Mouse (Mus musculus): ENCODE results near the gene Ephb2. TPM values are rescaled to one million over a fixed set of nuclear protein-coding genes. Genes with fewer than 3 reads are reported as not detected.

Ephb2 gene
- total and polyA plus RNA-seq, 3 experiments = 0.08 TPM; not detected in 2

GRCm38 (mm10) chr4:136667757-136668156 is 168.0 kb downstream of the Ephb2 start:
- dilution Hi-C loops (cut with MboI; ENCODE audit: extremely low pct_ligation_motif_present, extremely low pct_unique_long_range_greater_than_20kb, low sequenced_read_pairs) = no loop called here
- Histone ChIP-seq H3K4me1 (ENCODE audit: control insufficient read depth in 1 of 2, insufficient read depth in 2 of 2) (no peaks in the 10 kb centered on the region), H3K4me3 (replicated peaks in 1 of 3; ENCODE audit: low read depth in 2 of 3, low read length in 2 of 3, poor library complexity in 1 of 3) (no peak overlapping the region), H3K79me2 (replicated peaks; ENCODE audit: control insufficient read depth, extremely low read depth, insufficient read depth, poor library complexity, severe bottlenecking) (no peaks in the 10 kb centered on the region), H3K4me2 (ENCODE audit: insufficient read depth, low read depth, poor library complexity, severe bottlenecking) (no peak overlapping the region), H3K27ac (ENCODE audit: insufficient read depth, low read depth) (no peak overlapping the region), H3K27me3 (replicated peaks) (peaks cover 65% of the 10 kb centered on the region), H3K9me3 (replicated peaks; ENCODE audit: low read length) (peaks cover 18% of the 10 kb centered on the region), H3K9ac (ENCODE audit: insufficient read depth, low read depth) (no peak overlapping the region), H3K36me3 (replicated peaks in 1 of 2; ENCODE audit: control insufficient read depth in 1 of 2, insufficient read depth in 1 of 2, low read length in 1 of 2) (no peaks in the 10 kb centered on the region)
- in situ Hi-C loops (cut with MboI; ENCODE audit: low pct_ligation_motif_present, low pct_unique_long_range_greater_than_20kb, low sequenced_read_pairs) = loop anchor here (10.0 kb wide), 1 partner anchor 307 kb away; no protein-coding TSS in a partner anchor
- DNase-seq (ENCODE audit: extremely low read depth) = no peak
- TF ChIP-seq NELFE (IDR thresholded peaks at IDR 0.05; ENCODE audit: low read depth, low read length) = no peak
- 0 out of 4 replicates have a peak, but pooled peaks of 1 of the 2 experiments have one; percentile 18 for TF ChIP-seq CTCF (conservative IDR thresholded peaks at IDR 0.05 in 1 of 2, IDR thresholded peaks at IDR 0.05 in 1 of 2; ENCODE audit: low read depth in 2 of 2, low read length in 2 of 2)

- in situ Hi-C loops (cut with MboI; ENCODE audit: low pct_ligation_motif_present, low pct_unique_long_range_greater_than_20kb, low sequenced_read_pairs) = loop anchor here (10.0 kb wide), 1 partner anchor 309 kb away; no protein-coding TSS in a partner anchor
- H3K9ac ChIP-seq (ENCODE audit: insufficient read depth, low read depth) = no peak overlapping the region
- H3K4me1 ChIP-seq (ENCODE audit: control insufficient read depth in 1 of 2, insufficient read depth in 2 of 2) = no peaks in the 10 kb centered on the region
- no peaks in the 10 kb centered on the region for H3K36me3 ChIP-seq (replicated peaks in 1 of 2; ENCODE audit: control insufficient read depth in 1 of 2, insufficient read depth in 1 of 2, low read length in 1 of 2)
- H3K27ac ChIP-seq (ENCODE audit: insufficient read depth, low read depth) = no peak overlapping the region
- no peak for DNase-seq (ENCODE audit: extremely low read depth)
- no peak overlapping the region for H3K4me3 ChIP-seq (replicated peaks in 1 of 3; ENCODE audit: low read depth in 2 of 3, low read length in 2 of 3, poor library complexity in 1 of 3)
- H3K27me3 ChIP-seq (replicated peaks) = peaks cover 66% of the 10 kb centered on the region
- peaks cover 18% of the 10 kb centered on the region for H3K9me3 ChIP-seq (replicated peaks; ENCODE audit: low read length)
- no peak overlapping the region for H3K4me2 ChIP-seq (ENCODE audit: insufficient read depth, low read depth, poor library complexity, severe bottlenecking)
- TF ChIP-seq POLR2AphosphoS2 (IDR thresholded peaks at IDR 0.05; ENCODE audit: low read depth, low read length) (no peak), CTCF (conservative IDR thresholded peaks at IDR 0.05 in 1 of 2, IDR thresholded peaks at IDR 0.05 in 1 of 2; ENCODE audit: low read depth in 2 of 2, low read length in 2 of 2) (peak; percentile 33 to 48; a peak in 3 of 4 replicates)
- no peaks in the 10 kb centered on the region for H3K79me2 ChIP-seq (replicated peaks; ENCODE audit: control insufficient read depth, extremely low read depth, insufficient read depth, poor library complexity, severe bottlenecking)
- dilution Hi-C loops (cut with MboI; ENCODE audit: extremely low pct_ligation_motif_present, extremely low pct_unique_long_range_greater_than_20kb, low sequenced_read_pairs) = no loop called here
These were observed 169.8 kb downstream of the Ephb2 start for GRCm38 (mm10) chr4:136666002-136666401.

GRCm38 (mm10) chr4:136665068-136665467 is 170.7 kb downstream of the Ephb2 start:
- Histone ChIP-seq H3K36me3 (replicated peaks in 1 of 2; ENCODE audit: control insufficient read depth in 1 of 2, insufficient read depth in 1 of 2, low read length in 1 of 2) (no peaks in the 10 kb centered on the region), H3K27ac (ENCODE audit: insufficient read depth, low read depth) (no peak overlapping the region), H3K4me2 (ENCODE audit: insufficient read depth, low read depth, poor library complexity, severe bottlenecking) (no peak overlapping the region), H3K9me3 (replicated peaks; ENCODE audit: low read length) (peaks cover 18% of the 10 kb centered on the region), H3K4me3 (replicated peaks in 1 of 3; ENCODE audit: low read depth in 2 of 3, low read length in 2 of 3, poor library complexity in 1 of 3) (no peak overlapping the region), H3K9ac (ENCODE audit: insufficient read depth, low read depth) (no peak overlapping the region), H3K27me3 (replicated peaks) (peaks cover 69% of the 10 kb centered on the region), H3K4me1 (ENCODE audit: control insufficient read depth in 1 of 2, insufficient read depth in 2 of 2) (no peaks in the 10 kb centered on the region), H3K79me2 (replicated peaks; ENCODE audit: control insufficient read depth, extremely low read depth, insufficient read depth, poor library complexity, severe bottlenecking) (no peaks in the 10 kb centered on the region)
- in situ Hi-C loops (cut with MboI; ENCODE audit: low pct_ligation_motif_present, low pct_unique_long_range_greater_than_20kb, low sequenced_read_pairs) (loop anchor here (10.0 kb wide), 1 partner anchor 310 kb away; no protein-coding TSS in a partner anchor), dilution Hi-C loops (cut with MboI; ENCODE audit: extremely low pct_ligation_motif_present, extremely low pct_unique_long_range_greater_than_20kb, low sequenced_read_pairs) (no loop called here)
- TF ChIP-seq IRF4 (IDR thresholded peaks at IDR 0.05; ENCODE audit: low read depth, low read length) = no peak
- no peak for TF ChIP-seq MXI1 (IDR thresholded peaks at IDR 0.05; ENCODE audit: low read depth, low read length)
- no peak for TF ChIP-seq USF1 (IDR thresholded peaks at IDR 0.05; ENCODE audit: low read depth, low read length)
- TF ChIP-seq CTCF (conservative IDR thresholded peaks at IDR 0.05 in 1 of 2, IDR thresholded peaks at IDR 0.05 in 1 of 2; ENCODE audit: low read depth in 2 of 2, low read length in 2 of 2) = no peak
- TF ChIP-seq CHD1 (IDR thresholded peaks at IDR 0.05; ENCODE audit: low read depth, low read length) = no peak
- TF ChIP-seq MAX (IDR thresholded peaks at IDR 0.05; ENCODE audit: low read length) = no peak
- TF ChIP-seq SIN3A (IDR thresholded peaks at IDR 0.05; ENCODE audit: low read length) = no peak
- no peak for TF ChIP-seq JUN (IDR thresholded peaks at IDR 0.05; ENCODE audit: insufficient read depth, low read depth, low read length)
- DNase-seq (ENCODE audit: extremely low read depth) = no peak
